Mouse (Mus musculus) kidney, adult 2 months (tissue): ENCODE measurements around the gene Hyal6. TPM values are rescaled to one million over a fixed set of nuclear protein-coding genes. Genes with fewer than 3 reads are reported as not detected.

ENCODE experiments used
- DNase-seq: peaks from one replicate; pipeline ENCODE4 v3.0.0; 2021
- H3K27ac ChIP-seq: fragments of 200-500 bp; 2 replicates; pipeline ENCODE4 v1.5.1; 2012; ENCODE audit warnings: low read depth, low read length, control low read depth, inconsistent platforms; ENCODE audit not compliant: insufficient read depth
- H3K27me3 ChIP-seq: fragments of 200-500 bp; replicated peaks from 2 replicates; pipeline ENCODE4 v1.6.1; 2012; ENCODE audit warnings: mild to moderate bottlenecking, moderate library complexity, low read length, inconsistent platforms; ENCODE audit not compliant: control insufficient read depth, insufficient read depth
- H3K36me3 ChIP-seq: fragments of 200-500 bp; 2 replicates; pipeline ENCODE4 v1.6.1; 2012; ENCODE audit warnings: mild to moderate bottlenecking, moderate library complexity, low read length, inconsistent platforms; ENCODE audit not compliant: control insufficient read depth, insufficient read depth
- H3K4me1 ChIP-seq: fragments of 200-500 bp; 2 replicates; pipeline ENCODE4 v1.6.1; 2011; ENCODE audit warnings: low read length; ENCODE audit not compliant: control insufficient read depth, insufficient read depth
- H3K4me3 ChIP-seq: fragments of 200-500 bp; 2 replicates; pipeline ENCODE4 v1.5.1; 2011; ENCODE audit warnings: mild to moderate bottlenecking, low read depth, low read length, control low read depth; ENCODE audit not compliant: insufficient read depth
- CTCF ChIP-seq: fragments of 200-500 bp; conservative IDR thresholded peaks from 2 replicates; pipeline ENCODE4 v1.5.1; 2011; ENCODE audit warnings: low read depth, mild to moderate bottlenecking, control low read depth, low read length, moderate library complexity, mixed read lengths; ENCODE audit not compliant: insufficient read depth, insufficient read length
- POLR2A ChIP-seq: fragments of 200-500 bp; IDR thresholded peaks from one replicate; pipeline ENCODE4 v1.6.1; 2011; ENCODE audit warnings: low read depth, low read length, control low read depth
- WGBS: fragments of 180-500 bp; shearing (Covaris S2); methylation state at CpG from one replicate; pipeline ENCODE4 v1.1.7; 2018; 5-methylcytosine and 5-hydroxymethylcytosine counted together
- polyA plus RNA-seq: library from polyadenylated mRNA; depleted of rRNA; stranded (reverse); fragments of >200 nt; gene quantifications from 2 replicates; pipeline ENCODE4 v1.2.3, GENCODE M21; 2012; rRNA removed

Gene Hyal6
- polyA plus RNA-seq = not detected in 2 replicates

DNA sequence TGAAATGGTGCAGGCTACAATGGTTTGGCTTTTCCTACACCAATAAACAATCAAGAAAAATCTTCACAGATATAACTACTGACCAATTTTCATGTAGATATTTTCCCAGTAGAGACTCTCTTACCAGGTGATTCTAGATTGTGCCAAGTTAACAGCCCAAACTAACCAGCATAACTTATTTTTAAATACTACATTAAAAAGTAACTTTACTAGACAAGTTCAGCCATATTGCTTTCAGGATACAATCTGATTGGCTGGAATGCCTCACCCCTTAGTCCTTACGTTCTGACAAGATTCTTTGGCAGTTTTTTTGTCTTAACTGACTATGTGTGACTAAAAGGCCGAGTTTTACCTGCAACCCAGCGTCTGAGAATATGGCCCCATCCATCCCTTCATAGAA lies at the start of gene Hyal6:
TSS of gene Hyal6 (plus strand) at position 301 of the 400 bp plus-strand sequence.
- WGBS = 86% methylated on average over 3 of the region's 3 CpGs
- Histone ChIP-seq H3K27me3 (no peaks in the 10 kb centered on the region), H3K4me1 (no peaks in the 10 kb centered on the region), H3K4me3 (no peak within 1 kb of the TSS), H3K36me3 (no peaks in the 10 kb centered on the region), H3K27ac (no peak within 1 kb of the TSS)
- no peak for DNase-seq
- TF ChIP-seq CTCF (no peak), POLR2A (no peak)

DNA sequence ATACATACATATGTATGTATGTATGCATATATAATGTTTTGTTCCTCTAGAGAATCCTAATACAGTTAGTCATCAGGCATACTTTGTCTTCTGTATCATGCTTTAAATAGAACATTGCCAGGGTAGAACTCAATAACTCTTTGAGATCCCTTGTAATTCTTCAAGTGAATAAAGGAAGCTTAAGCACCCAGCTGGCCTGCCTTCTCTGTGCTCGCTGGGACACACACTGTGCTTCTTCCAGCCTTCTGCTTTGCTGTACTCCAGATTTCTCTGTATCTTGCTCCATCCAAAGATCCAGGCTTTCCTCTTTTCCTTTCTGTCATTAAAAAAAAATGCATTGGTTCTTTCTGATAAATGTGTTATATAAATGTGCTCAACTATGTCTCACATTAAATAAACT lies 45.2 kb upstream of the Hyal6 start:
- TF ChIP-seq CTCF (no peak), POLR2A (no peak)
- WGBS = 70% methylated on average over 1 of the region's 1 CpGs
- Histone ChIP-seq H3K27me3 (no peaks in the 10 kb centered on the region), H3K27ac (no peak overlapping the region), H3K4me1 (peaks cover 2% of the 10 kb centered on the region; the same call in 1 of the 2 replicates), H3K4me3 (no peak overlapping the region), H3K36me3 (no peaks in the 10 kb centered on the region)
- DNase-seq = no peak

DNA sequence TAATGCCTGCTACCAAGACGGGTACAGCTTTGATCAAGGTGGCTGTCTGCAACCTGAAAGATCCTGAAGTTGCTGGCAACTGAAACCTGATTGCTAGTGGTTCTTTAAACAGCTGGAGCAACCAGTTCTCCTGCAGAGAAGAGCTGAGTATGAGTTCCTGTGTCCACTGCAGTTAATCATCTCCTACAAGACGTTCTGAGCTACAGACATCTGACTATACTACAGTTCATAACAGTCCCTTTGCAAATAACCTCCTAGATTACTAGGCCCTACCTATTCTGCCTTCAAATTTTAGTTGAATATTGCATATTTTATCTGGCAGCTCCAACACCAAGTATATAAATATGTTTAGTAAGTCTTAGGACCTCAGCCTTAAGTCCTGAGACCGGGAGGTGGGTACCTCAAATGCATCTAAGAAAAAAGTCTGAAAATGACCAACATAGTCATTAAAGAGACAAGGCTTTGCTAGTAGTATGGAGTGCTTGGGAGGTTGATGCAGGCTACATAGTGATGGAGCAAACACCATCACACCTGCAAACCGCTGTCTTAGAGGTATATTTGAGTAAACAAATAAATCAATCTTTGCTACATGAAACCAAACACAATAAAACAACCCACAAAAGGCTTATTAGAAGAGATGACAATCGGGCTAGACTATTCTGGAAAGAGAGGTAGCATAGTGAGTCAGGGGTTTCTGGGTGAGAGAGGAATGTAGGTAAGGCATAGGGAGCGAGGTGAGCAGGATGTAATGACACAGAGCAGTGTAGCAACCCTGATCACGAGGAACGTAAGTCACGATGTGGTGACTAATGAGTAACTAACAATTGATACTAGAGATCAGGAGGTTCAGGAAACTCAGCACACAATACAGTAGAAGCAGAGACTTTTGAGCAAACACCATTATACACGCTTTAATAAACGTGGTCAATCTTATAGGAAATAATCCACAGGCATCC lies 38.3 kb upstream of the Hyal6 start:
- WGBS = 58% methylated on average over 11 of the region's 11 CpGs
- peak; percentile 39 for DNase-seq
- Histone ChIP-seq H3K27ac (peak overlapping the region; percentile 13; the same call in 1 of the 2 replicates), H3K4me3 (no peak overlapping the region), H3K36me3 (no peaks in the 10 kb centered on the region), H3K4me1 (peaks cover 2% of the 10 kb centered on the region; the same call in 1 of the 2 replicates), H3K27me3 (no peaks in the 10 kb centered on the region)
- no peak for TF ChIP-seq POLR2A
- no peak for TF ChIP-seq CTCF

DNA sequence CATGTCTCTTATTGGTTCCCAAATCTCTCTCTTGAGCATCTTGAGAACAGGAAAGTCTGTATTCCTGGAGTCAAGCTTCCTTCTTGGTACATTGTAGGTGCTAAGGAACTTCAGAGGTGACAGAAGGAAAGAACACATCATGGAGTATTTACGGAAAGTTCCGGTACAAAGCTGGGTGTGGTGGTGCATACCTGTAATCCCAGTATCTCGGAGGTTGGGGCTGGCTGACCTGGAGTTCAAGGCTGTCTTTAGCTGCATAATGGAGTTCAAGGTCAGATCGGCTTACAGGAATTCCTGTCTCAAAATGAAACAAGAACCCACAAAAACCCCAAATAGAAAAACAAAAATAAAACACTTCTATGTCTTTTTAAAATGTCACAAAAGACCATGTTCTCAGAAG lies 36.9 kb upstream of the Hyal6 start:
- 70% methylated on average over 4 of the region's 4 CpGs for WGBS
- H3K36me3 ChIP-seq = no peaks in the 10 kb centered on the region

DNA sequence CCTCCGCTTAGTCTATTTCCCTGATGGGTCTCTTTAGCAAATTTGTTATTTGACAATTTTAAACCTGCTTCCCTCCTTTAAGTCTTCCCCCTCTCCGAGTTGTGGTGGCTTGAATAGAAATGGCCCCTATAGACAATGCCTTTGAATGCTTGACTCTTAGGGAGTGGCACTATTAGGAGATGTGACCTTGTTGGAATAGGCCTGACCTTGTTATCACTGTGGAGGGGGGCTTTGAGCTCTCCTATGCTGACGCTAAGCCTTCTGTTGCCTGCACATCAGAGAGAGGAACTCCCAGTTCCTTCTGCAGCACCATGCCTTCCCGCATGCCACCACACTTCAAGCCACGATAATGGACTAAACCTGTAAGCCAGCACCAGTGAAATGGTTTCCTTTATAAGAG lies 35.8 kb upstream of the Hyal6 start:
- no peaks in the 10 kb centered on the region for H3K27me3 ChIP-seq
- TF ChIP-seq POLR2A = no peak
- TF ChIP-seq CTCF = no peak
- H3K4me1 ChIP-seq = peaks cover 2% of the 10 kb centered on the region; the same call in 1 of the 2 replicates
- H3K27ac ChIP-seq = no peak overlapping the region
- H3K4me3 ChIP-seq = no peak overlapping the region
- 92% methylated on average over 5 of the region's 5 CpGs for WGBS
- no peak for DNase-seq
- H3K36me3 ChIP-seq = no peaks in the 10 kb centered on the region

More for the DNA sequence above, 36.9 kb upstream of the Hyal6 start:
- Histone ChIP-seq H3K4me3 (no peak overlapping the region), H3K27ac (no peak overlapping the region), H3K4me1 (peaks cover 2% of the 10 kb centered on the region; the same call in 1 of the 2 replicates), H3K27me3 (no peaks in the 10 kb centered on the region)
- TF ChIP-seq POLR2A = no peak
- TF ChIP-seq CTCF = no peak
- DNase-seq = no peak

DNA sequence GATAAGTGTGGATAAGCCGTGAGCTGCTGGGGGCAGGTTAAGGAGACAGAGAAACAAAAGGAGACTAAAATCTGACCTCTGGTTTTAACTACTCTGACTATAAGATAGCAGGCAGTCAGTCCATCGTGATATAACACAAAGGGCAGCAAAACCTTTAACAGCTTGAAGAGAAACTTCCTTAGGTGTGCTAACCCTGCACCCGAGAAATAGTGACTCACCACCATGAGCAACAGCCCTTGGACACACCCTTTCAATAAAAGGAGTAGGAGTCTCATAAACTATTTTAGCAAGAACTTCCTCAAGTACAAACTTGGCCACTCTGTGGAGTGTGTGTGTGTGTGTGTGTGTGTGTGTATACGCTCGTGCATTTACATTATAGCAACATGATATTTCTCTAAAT lies 26.0 kb upstream of the Hyal6 start:
- H3K27ac ChIP-seq = no peak overlapping the region
- no peak for DNase-seq
- WGBS = 81% methylated on average over 5 of the region's 5 CpGs

DNA sequence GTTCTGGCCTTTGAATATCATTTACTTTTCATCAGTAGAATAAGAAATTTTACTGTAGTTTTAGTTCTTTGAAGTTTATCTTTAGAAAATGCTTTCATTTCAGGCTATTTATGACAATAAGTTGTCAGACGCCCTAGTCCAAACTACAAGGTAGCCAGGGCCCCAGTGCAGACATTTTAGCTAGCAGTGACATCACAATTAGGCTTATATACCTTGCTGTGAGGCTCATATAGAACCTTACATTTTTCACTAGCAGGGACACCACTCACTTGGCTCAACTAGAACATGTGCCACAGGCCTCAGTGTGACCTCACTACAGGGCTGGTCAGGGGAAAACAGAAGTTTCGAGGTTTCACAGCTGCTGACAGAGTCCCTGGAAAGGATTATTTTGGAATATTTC lies 25.5 kb upstream of the Hyal6 start:
- no peak overlapping the region for H3K4me3 ChIP-seq
- no peaks in the 10 kb centered on the region for H3K4me1 ChIP-seq
- H3K27ac ChIP-seq = no peak overlapping the region
- DNase-seq = no peak
- 69% methylated on average over 2 of the region's 2 CpGs for WGBS
- no peaks in the 10 kb centered on the region for H3K36me3 ChIP-seq
- TF ChIP-seq CTCF (no peak), POLR2A (no peak)
- no peaks in the 10 kb centered on the region for H3K27me3 ChIP-seq

More for the DNA sequence above, 26.0 kb upstream of the Hyal6 start:
- no peaks in the 10 kb centered on the region for H3K27me3 ChIP-seq
- H3K4me3 ChIP-seq = no peak overlapping the region
- H3K36me3 ChIP-seq = no peaks in the 10 kb centered on the region
- H3K4me1 ChIP-seq = no peaks in the 10 kb centered on the region
- TF ChIP-seq POLR2A = no peak
- no peak for TF ChIP-seq CTCF
